Mouse (Mus musculus): ENCODE data around the gene Gbf1. TPM values are rescaled to one million over a fixed set of nuclear protein-coding genes. Genes with fewer than 3 reads are reported as not detected.

Gene Gbf1
- polyA plus RNA-seq, 1 experiment = 51.5 TPM

DNA sequence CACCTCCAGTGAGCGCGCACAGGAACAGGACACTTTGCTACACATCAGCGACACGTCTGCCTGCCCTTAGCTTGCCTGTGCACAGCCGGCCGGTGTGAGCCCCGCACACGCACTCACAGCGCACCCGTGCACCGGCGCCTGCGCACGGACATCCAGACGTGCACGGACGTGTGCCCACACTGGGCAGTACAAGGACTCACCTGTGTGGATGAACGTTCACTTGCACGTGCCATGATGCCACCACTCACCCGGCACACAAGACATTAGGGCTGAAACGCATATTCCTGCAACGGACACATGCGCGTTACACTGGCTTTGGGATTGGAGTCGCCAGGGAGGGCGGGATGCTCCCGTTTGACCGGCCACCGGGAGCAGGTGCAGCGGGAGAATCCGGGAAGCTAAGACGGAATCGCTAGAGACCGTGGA is 152.6 kb downstream of the Gbf1 start:
- Histone ChIP-seq H3K4me3 (ENCODE audit: low read depth, low read length) (peak overlapping the region; percentile 94), H3K27me3 (ENCODE audit: control insufficient read depth, insufficient read depth, low read length, poor library complexity, severe bottlenecking) (no peaks in the 10 kb centered on the region), H3K4me1 (ENCODE audit: control insufficient read depth, insufficient read depth, low read length) (no peaks in the 10 kb centered on the region), H3K27ac (ENCODE audit: insufficient read depth, low read length) (no peak overlapping the region), H3K9ac (ENCODE audit: low read depth, poor library complexity, severe bottlenecking) (peak overlapping the region; percentile 57), H3K9me3 (replicated peaks; ENCODE audit: control insufficient read depth, insufficient read depth, low read length, poor library complexity, severe bottlenecking) (no peaks in the 10 kb centered on the region), H3K36me3 (ENCODE audit: control insufficient read depth, insufficient read depth, low read length, poor library complexity, severe bottlenecking) (no peaks in the 10 kb centered on the region)
- TF ChIP-seq EP300 (IDR thresholded peaks at IDR 0.05; ENCODE audit: insufficient read depth, low read depth, low read length) (no peak), POLR2A (IDR thresholded peaks at IDR 0.05; ENCODE audit: insufficient read depth, low read length) (no peak), CTCF (IDR thresholded peaks at IDR 0.05; ENCODE audit: low read depth, low read length) (no peak)

DNA sequence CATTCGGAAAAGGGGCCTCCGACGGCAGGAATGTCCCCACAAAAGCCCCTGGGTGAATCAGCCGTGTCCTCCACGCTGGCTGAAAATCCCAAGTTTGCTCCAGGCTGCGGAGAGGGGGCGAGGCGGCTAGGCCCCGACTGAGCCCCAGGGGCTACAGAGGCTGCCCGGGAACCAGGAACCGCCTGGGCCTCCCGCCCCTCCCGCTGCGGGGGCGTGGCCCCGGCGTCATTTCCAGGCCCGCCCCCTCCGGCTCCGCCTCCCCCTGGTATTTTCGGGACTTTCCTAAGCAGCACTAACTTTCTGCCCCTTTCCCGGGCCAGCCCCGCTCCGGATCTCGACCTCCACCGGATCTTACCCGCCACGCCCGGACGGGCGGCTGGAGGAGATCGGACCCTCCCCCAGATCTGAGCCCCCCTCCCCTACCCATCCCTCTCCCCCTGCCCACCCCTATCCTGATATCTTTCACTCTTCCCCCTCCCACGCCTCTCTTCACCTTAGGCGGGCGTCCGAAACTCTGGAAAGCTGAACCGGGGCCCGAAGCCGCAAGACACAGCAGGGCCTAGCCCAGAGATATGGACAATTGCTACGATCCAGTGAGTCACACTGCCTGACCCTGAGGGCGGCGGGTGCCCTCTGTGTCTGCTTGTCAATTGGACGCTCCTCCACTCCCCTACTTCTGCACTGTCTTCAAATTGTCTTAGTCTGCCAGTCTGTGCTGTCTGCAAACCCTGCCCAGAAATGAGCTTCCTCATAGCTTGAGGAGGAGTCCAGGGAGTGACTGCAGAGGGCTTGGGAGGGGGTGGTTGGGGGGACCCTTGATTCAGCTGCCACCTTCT is 153.3 kb downstream of the Gbf1 start:
- Histone ChIP-seq H3K9ac (ENCODE audit: low read depth, poor library complexity, severe bottlenecking) (peak overlapping the region; percentile 57), H3K27me3 (ENCODE audit: control insufficient read depth, insufficient read depth, low read length, poor library complexity, severe bottlenecking) (no peaks in the 10 kb centered on the region), H3K36me3 (ENCODE audit: control insufficient read depth, insufficient read depth, low read length, poor library complexity, severe bottlenecking) (no peaks in the 10 kb centered on the region), H3K4me1 (ENCODE audit: control insufficient read depth, insufficient read depth, low read length) (no peaks in the 10 kb centered on the region), H3K9me3 (replicated peaks; ENCODE audit: control insufficient read depth, insufficient read depth, low read length, poor library complexity, severe bottlenecking) (no peaks in the 10 kb centered on the region), H3K27ac (ENCODE audit: insufficient read depth, low read length) (no peak overlapping the region), H3K4me3 (ENCODE audit: low read depth, low read length) (peak overlapping the region; percentile 94)
- TF ChIP-seq EP300 (IDR thresholded peaks at IDR 0.05; ENCODE audit: insufficient read depth, low read depth, low read length) (no peak), POLR2A (IDR thresholded peaks at IDR 0.05; ENCODE audit: insufficient read depth, low read length) (peak; percentile 71)

DNA sequence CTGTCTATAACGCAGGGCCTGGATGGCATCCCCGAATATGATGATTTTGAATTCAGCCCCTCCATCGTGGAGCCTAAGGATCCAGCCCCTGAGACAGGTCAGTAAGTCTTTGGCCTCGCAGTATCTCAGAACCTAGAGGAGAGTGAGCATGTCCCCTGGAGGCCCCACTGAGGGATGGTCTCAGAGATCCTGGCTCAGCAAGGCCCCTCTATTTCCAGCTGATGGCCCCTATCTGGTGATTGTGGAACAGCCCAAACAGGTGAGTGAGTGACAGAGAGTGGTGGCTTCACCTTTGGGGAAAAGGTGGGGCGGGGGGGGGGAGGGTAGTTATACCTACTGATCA is 153.9 kb downstream of the Gbf1 start:
- H3K27me3 ChIP-seq (ENCODE audit: control insufficient read depth, insufficient read depth, low read length, poor library complexity, severe bottlenecking) = no peaks in the 10 kb centered on the region
- no peaks in the 10 kb centered on the region for H3K36me3 ChIP-seq (ENCODE audit: control insufficient read depth, insufficient read depth, low read length, poor library complexity, severe bottlenecking)
- H3K4me1 ChIP-seq (ENCODE audit: control insufficient read depth, insufficient read depth, low read length) = no peaks in the 10 kb centered on the region
- TF ChIP-seq EP300 (IDR thresholded peaks at IDR 0.05; ENCODE audit: insufficient read depth, low read depth, low read length) = no peak
- no peak for TF ChIP-seq POLR2A (IDR thresholded peaks at IDR 0.05; ENCODE audit: insufficient read depth, low read length)
- TF ChIP-seq CTCF (IDR thresholded peaks at IDR 0.05; ENCODE audit: low read depth, low read length) = no peak
- H3K9me3 ChIP-seq (replicated peaks; ENCODE audit: control insufficient read depth, insufficient read depth, low read length, poor library complexity, severe bottlenecking) = no peaks in the 10 kb centered on the region
- peak overlapping the region; percentile 57 for H3K9ac ChIP-seq (ENCODE audit: low read depth, poor library complexity, severe bottlenecking)
- peak overlapping the region; percentile 46 for H3K4me3 ChIP-seq (ENCODE audit: low read depth, low read length)
- H3K27ac ChIP-seq (ENCODE audit: insufficient read depth, low read length) = no peak overlapping the region

DNA sequence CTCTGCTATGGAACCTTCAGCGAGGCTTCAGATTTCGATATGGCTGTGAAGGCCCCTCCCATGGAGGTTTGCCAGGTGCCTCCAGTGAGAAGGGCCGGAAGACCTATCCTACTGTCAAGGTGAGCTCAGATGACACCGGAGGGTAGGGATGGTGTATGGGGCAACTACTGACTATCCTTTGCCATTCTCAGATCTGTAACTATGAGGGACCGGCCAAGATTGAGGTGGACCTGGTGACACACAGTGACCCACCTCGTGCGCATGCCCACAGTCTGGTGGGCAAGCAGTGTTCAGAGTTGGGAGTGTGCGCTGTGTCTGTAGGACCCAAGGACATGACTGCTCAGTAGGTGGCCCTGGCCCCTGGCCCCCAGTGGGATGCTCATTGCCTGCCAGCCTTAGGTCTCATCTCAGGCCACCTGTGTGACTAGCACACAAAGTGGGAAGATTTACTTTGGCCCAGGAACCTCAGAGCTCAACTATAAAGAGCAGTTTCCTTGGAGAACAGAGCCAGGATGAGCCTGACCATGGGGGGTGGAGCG is 154.5 kb downstream of the Gbf1 start:
- Histone ChIP-seq H3K4me3 (ENCODE audit: low read depth, low read length) (no peak overlapping the region), H3K36me3 (ENCODE audit: control insufficient read depth, insufficient read depth, low read length, poor library complexity, severe bottlenecking) (no peaks in the 10 kb centered on the region), H3K27ac (ENCODE audit: insufficient read depth, low read length) (no peak overlapping the region), H3K27me3 (ENCODE audit: control insufficient read depth, insufficient read depth, low read length, poor library complexity, severe bottlenecking) (no peaks in the 10 kb centered on the region), H3K9me3 (replicated peaks; ENCODE audit: control insufficient read depth, insufficient read depth, low read length, poor library complexity, severe bottlenecking) (no peaks in the 10 kb centered on the region), H3K4me1 (ENCODE audit: control insufficient read depth, insufficient read depth, low read length) (no peaks in the 10 kb centered on the region), H3K9ac (ENCODE audit: low read depth, poor library complexity, severe bottlenecking) (no peak overlapping the region)
- no peak for TF ChIP-seq CTCF (IDR thresholded peaks at IDR 0.05; ENCODE audit: low read depth, low read length)
- no peak for TF ChIP-seq POLR2A (IDR thresholded peaks at IDR 0.05; ENCODE audit: insufficient read depth, low read length)
- no peak for TF ChIP-seq EP300 (IDR thresholded peaks at IDR 0.05; ENCODE audit: insufficient read depth, low read depth, low read length)

GRCm38 (mm10) chr19:46307781-46308180 is 155.5 kb downstream of the Gbf1 start:
- Histone ChIP-seq H3K9me3 (replicated peaks; ENCODE audit: control insufficient read depth, insufficient read depth, low read length, poor library complexity, severe bottlenecking) (no peaks in the 10 kb centered on the region), H3K36me3 (ENCODE audit: control insufficient read depth, insufficient read depth, low read length, poor library complexity, severe bottlenecking) (no peaks in the 10 kb centered on the region), H3K27ac (ENCODE audit: insufficient read depth, low read length) (no peak overlapping the region), H3K27me3 (ENCODE audit: control insufficient read depth, insufficient read depth, low read length, poor library complexity, severe bottlenecking) (no peaks in the 10 kb centered on the region), H3K9ac (ENCODE audit: low read depth, poor library complexity, severe bottlenecking) (no peak overlapping the region), H3K4me1 (ENCODE audit: control insufficient read depth, insufficient read depth, low read length) (no peaks in the 10 kb centered on the region), H3K4me3 (ENCODE audit: low read depth, low read length) (no peak overlapping the region)
- TF ChIP-seq EP300 (IDR thresholded peaks at IDR 0.05; ENCODE audit: insufficient read depth, low read depth, low read length) (no peak), POLR2A (IDR thresholded peaks at IDR 0.05; ENCODE audit: insufficient read depth, low read length) (no peak), CTCF (IDR thresholded peaks at IDR 0.05; ENCODE audit: low read depth, low read length) (no peak)

- no peaks in the 10 kb centered on the region for H3K36me3 ChIP-seq (ENCODE audit: control insufficient read depth, insufficient read depth, low read length, poor library complexity, severe bottlenecking)
- H3K4me3 ChIP-seq (ENCODE audit: low read depth, low read length) = no peak overlapping the region; the same call in 1 of the 2 replicates
- H3K9me3 ChIP-seq (replicated peaks; ENCODE audit: control insufficient read depth, insufficient read depth, low read length, poor library complexity, severe bottlenecking) = no peaks in the 10 kb centered on the region
- no peak overlapping the region for H3K27ac ChIP-seq (ENCODE audit: insufficient read depth, low read length)
- no peaks in the 10 kb centered on the region for H3K27me3 ChIP-seq (ENCODE audit: control insufficient read depth, insufficient read depth, low read length, poor library complexity, severe bottlenecking)
- H3K4me1 ChIP-seq (ENCODE audit: control insufficient read depth, insufficient read depth, low read length) = no peaks in the 10 kb centered on the region
- H3K9ac ChIP-seq (ENCODE audit: low read depth, poor library complexity, severe bottlenecking) = 0 out of 2 replicates have a peak overlapping the region, but pooled peaks have one; percentile 17
- TF ChIP-seq POLR2A (IDR thresholded peaks at IDR 0.05; ENCODE audit: insufficient read depth, low read length) (no peak), CTCF (IDR thresholded peaks at IDR 0.05; ENCODE audit: low read depth, low read length) (no peak), EP300 (IDR thresholded peaks at IDR 0.05; ENCODE audit: insufficient read depth, low read depth, low read length) (no peak)
These were observed 156.0 kb downstream of the Gbf1 start for GRCm38 (mm10) chr19:46308303-46308702.

Measured in ES-Bruce4 (cell line).